Mouse (Mus musculus) ES-Bruce4 (cell line): ENCODE results near the gene Atoh8.

ENCODE experiments used
- CTCF ChIP-seq: IDR thresholded peaks from one replicate; pipeline ENCODE4 v1.8.1; 2011; ENCODE audit warnings: low read depth, low read length
- POLR2A ChIP-seq: IDR thresholded peaks from one replicate; pipeline ENCODE4 v1.8.1; 2011; ENCODE audit warnings: low read length; ENCODE audit not compliant: insufficient read depth

DNA sequence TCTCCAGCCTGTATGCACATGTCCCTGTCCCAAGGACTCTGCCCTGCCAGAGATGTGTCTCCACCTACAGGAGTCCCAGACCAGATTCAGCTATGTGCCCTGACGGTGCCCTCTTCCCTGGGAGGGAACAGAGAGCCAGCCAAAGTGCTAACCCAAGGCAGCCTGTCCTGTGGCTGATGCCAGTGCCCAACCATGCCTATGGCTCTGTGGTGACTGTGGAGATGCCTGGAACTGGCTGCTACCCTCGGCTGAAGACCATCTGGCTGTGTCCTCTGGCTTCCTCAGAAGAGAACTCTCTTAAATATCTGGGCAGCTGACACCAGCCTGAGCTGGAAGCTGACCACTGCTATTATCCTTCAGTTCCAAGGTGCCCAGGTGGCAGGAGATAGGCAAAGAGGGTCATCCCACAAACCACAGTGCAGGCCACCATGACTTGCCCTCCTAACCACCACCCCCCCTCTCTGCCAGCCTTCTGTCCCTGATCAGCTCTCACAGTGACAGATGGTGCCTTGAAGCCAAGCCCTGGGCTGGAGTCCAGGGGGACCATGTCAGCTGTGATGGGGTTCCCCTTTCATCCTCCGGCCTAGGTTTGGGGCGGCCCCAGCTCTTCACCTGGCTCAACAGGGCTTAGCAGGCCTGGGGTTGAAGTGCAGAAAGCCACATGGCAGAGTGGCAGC, 18.7 kb upstream of the Atoh8 start:
- TF ChIP-seq POLR2A (no peak), CTCF (no peak)
